Mouse (Mus musculus) embryonic facial prominence, embryonic 12.5 days (tissue): Measurements from ENCODE around the gene Tdrkh. TPM values are rescaled to one million over a fixed set of nuclear protein-coding genes. Genes with fewer than 3 reads are reported as not detected.

Experiments used
- ATAC-seq: fragments of 200-750 bp; cut with Nextera tagmentation; 2 replicates; pipeline ENCODE4 v1.8.0; 2017; ENCODE audit not compliant: insufficient number of reproducible peaks, insufficient read depth, low FRiP score, low TSS enrichment
- H3K27ac ChIP-seq: fragments of 300-500 bp; sonication (generic); 2 replicates; pipeline ENCODE4 v1.5.1; 2016; ENCODE audit warnings: mild to moderate bottlenecking
- H3K27me3 ChIP-seq: fragments of 300-500 bp; sonication (generic); 2 replicates; pipeline ENCODE4 v1.6.1; 2016; ENCODE audit warnings: mild to moderate bottlenecking, moderate library complexity
- H3K36me3 ChIP-seq: fragments of 300-500 bp; sonication (generic); 2 replicates; pipeline ENCODE4 v1.6.1; 2016; ENCODE audit warnings: mild to moderate bottlenecking
- H3K4me1 ChIP-seq: fragments of 300-500 bp; sonication (generic); 2 replicates; pipeline ENCODE4 v1.6.1; 2016
- H3K4me2 ChIP-seq: fragments of 300-500 bp; sonication (generic); replicated peaks from 2 replicates; pipeline ENCODE4 v1.6.1; 2016; ENCODE audit warnings: mild to moderate bottlenecking, moderate library complexity
- H3K4me3 ChIP-seq: fragments of 300-500 bp; sonication (generic); 2 replicates; pipeline ENCODE4 v1.5.1; 2016; ENCODE audit warnings: mild to moderate bottlenecking
- H3K9ac ChIP-seq: fragments of 300-500 bp; sonication (generic); 2 replicates; pipeline ENCODE4 v1.6.1; 2016; ENCODE audit warnings: mild to moderate bottlenecking, moderate library complexity
- H3K9me3 ChIP-seq: fragments of 300-500 bp; sonication (generic); 2 replicates; pipeline ENCODE4 v1.6.1; 2016; ENCODE audit warnings: mild to moderate bottlenecking, moderate library complexity
- WGBS: fragments of 180-500 bp; shearing (Covaris S2); methylation state at CpG from one replicate; pipeline ENCODE4 v1.1.7; 2016; 5-methylcytosine and 5-hydroxymethylcytosine counted together
- polyA plus RNA-seq: library from polyadenylated mRNA; unstranded; fragments of >200 nt; fragmentation: Nextera tagmentation; extraction: Ambion mirVana; gene quantifications from 2 replicates; pipeline ENCODE4 v1.2.1, GENCODE M21; 2016

Gene Tdrkh
- polyA plus RNA-seq, 1 experiment from 2014 or later, result 11.8 TPM

GRCm38 (mm10) chr3:94479564-94479963 is 66.5 kb downstream of the Tdrkh start:
- no peaks in the 10 kb centered on the region for H3K36me3 ChIP-seq
- H3K4me1 ChIP-seq, result peaks cover 22% of the 10 kb centered on the region
- H3K9me3 ChIP-seq, result no peaks in the 10 kb centered on the region
- no peak overlapping the region for H3K9ac ChIP-seq
- ATAC-seq, result no peak
- H3K4me2 ChIP-seq, result peak overlapping the region; percentile 36
- peaks cover 37% of the 10 kb centered on the region for H3K27me3 ChIP-seq
- H3K4me3 ChIP-seq, result peak overlapping the region; percentile 22; the same call in 1 of the 2 replicates
- H3K27ac ChIP-seq, result no peak overlapping the region
- 4% methylated on average over 11 of the region's 11 CpGs for WGBS

- Histone ChIP-seq H3K9me3 (no peaks in the 10 kb centered on the region), H3K27ac (no peak within 1 kb of the TSS), H3K27me3 (peaks cover 37% of the 10 kb centered on the region), H3K4me2 (peak within 1 kb of the TSS; percentile 36), H3K4me3 (peak within 1 kb of the TSS; percentile 22), H3K36me3 (no peaks in the 10 kb centered on the region), H3K9ac (no peak within 1 kb of the TSS), H3K4me1 (peaks cover 22% of the 10 kb centered on the region)
- WGBS, result 8% methylated on average over 16 of the region's 16 CpGs
- no peak for ATAC-seq
Measured at GRCm38 (mm10) chr3:94480291-94480884, 67.3 kb downstream of the Tdrkh start, which contains the start of gene Riiad1. TSS of gene Riiad1 (minus strand) at chr3:94480341.

- Histone ChIP-seq H3K27ac (no peak overlapping the region), H3K4me2 (no peak overlapping the region), H3K36me3 (no peaks in the 10 kb centered on the region), H3K9ac (no peak overlapping the region), H3K4me3 (no peak overlapping the region), H3K9me3 (no peaks in the 10 kb centered on the region), H3K4me1 (peaks cover 22% of the 10 kb centered on the region), H3K27me3 (peaks cover 37% of the 10 kb centered on the region)
- no peak for ATAC-seq
- 66% methylated on average over 4 of the region's 4 CpGs for WGBS
Measured at GRCm38 (mm10) chr3:94481429-94481828, 68.4 kb downstream of the Tdrkh start.

GRCm38 (mm10) chr3:94482764-94483385 is 69.8 kb downstream of the Tdrkh start:
- peaks cover 37% of the 10 kb centered on the region for H3K27me3 ChIP-seq
- no peak overlapping the region for H3K4me2 ChIP-seq
- H3K4me3 ChIP-seq, result no peak overlapping the region
- H3K36me3 ChIP-seq, result no peaks in the 10 kb centered on the region
- WGBS, result 80% methylated on average over 17 of the region's 17 CpGs
- no peak overlapping the region for H3K27ac ChIP-seq
- no peak for ATAC-seq
- H3K9me3 ChIP-seq, result no peaks in the 10 kb centered on the region
- no peak overlapping the region for H3K9ac ChIP-seq
- H3K4me1 ChIP-seq, result peaks cover 20% of the 10 kb centered on the region

DNA sequence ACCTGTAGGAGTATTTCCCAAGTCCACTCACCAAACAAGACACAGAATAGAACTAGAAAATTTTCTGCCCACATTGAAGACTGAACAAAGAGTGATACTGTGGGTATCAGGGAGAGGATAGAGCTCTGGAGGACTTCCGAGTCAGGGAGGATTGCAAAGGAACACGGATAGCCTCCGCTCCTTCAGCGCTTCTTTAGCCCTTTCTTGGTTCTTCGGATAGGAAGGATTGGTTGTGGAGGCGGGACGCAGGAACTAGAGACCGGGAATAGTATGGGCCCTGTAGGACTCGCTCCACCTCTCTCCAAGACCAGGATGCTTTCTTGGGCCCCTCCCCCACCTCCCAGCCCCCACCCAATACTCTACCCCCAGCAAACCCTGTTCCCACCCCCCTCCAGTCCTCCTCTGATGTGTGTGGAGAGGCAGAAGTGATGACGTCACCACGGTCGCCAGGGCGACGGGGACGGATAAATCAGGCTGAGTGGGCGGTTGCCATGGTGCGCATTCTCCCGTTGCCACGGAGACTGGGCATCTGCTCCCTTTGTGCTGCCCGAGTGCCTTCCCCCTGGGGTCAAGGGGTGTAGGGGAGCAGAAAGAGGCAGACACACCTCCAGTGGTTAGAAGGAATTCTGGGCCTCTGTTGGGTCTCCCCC is 70.8 kb downstream of the Tdrkh start:
- H3K27me3 ChIP-seq, result peaks cover 28% of the 10 kb centered on the region
- peaks cover 15% of the 10 kb centered on the region for H3K4me1 ChIP-seq
- H3K4me2 ChIP-seq, result 0 out of 2 replicates have a peak overlapping the region, but pooled peaks have one; percentile 9
- no peak overlapping the region; the same call in 1 of the 2 replicates for H3K9ac ChIP-seq
- no peaks in the 10 kb centered on the region for H3K9me3 ChIP-seq
- peak overlapping the region; percentile 30; the same call in 1 of the 2 replicates for H3K27ac ChIP-seq
- WGBS, result 18% methylated on average over 20 of the region's 20 CpGs
- ATAC-seq, result peak; percentile 32
- H3K36me3 ChIP-seq, result no peaks in the 10 kb centered on the region
- H3K4me3 ChIP-seq, result no peak overlapping the region

Other genes with a start within 250 kb of the Tdrkh start
- not detected in 2 replicates for gene Gm10696, start 235.1 kb upstream of the Tdrkh start, polyA plus RNA-seq
- gene Gm5286, start 216.6 kb upstream of the Tdrkh start, polyA plus RNA-seq, result not detected in 2 replicates
- not detected in 2 replicates for gene Gm4778, start 149.2 kb upstream of the Tdrkh start, polyA plus RNA-seq
- 11.7 and 12.3 TPM in 2 replicates for gene Them4, start 103.2 kb upstream of the Tdrkh start, polyA plus RNA-seq
- not detected in 2 replicates for gene Them5, start 71.2 kb upstream of the Tdrkh start, polyA plus RNA-seq
- 2.8 and 3.6 TPM in 2 replicates for gene C2cd4d, start 50.8 kb upstream of the Tdrkh start, polyA plus RNA-seq
- 0.72 and 0.88 TPM in 2 replicates for gene Rorc, start 40.5 kb upstream of the Tdrkh start, polyA plus RNA-seq
- gene Lingo4, start 14.8 kb upstream of the Tdrkh start, polyA plus RNA-seq, result 0.06 and 0.12 TPM in 2 replicates
- gene Mrpl9, start 30.0 kb downstream of the Tdrkh start, polyA plus RNA-seq, result 65.3 and 65.6 TPM in 2 replicates
- 0.41 and 0.45 TPM in 2 replicates for gene Oaz3, start 30.6 kb downstream of the Tdrkh start, polyA plus RNA-seq
- gene Celf3, start 65.0 kb downstream of the Tdrkh start, polyA plus RNA-seq, result 14.2 and 17.8 TPM in 2 replicates
- 2.0 and 2.3 TPM in 2 replicates for gene Riiad1, start 67.1 kb downstream of the Tdrkh start, polyA plus RNA-seq
- 59.7 and 61.7 TPM in 2 replicates for gene Snx27, start 169.4 kb downstream of the Tdrkh start, polyA plus RNA-seq
- not detected in 2 replicates for gene Gm10972, start 229.8 kb downstream of the Tdrkh start, polyA plus RNA-seq
- gene Tuft1, start 245.6 kb downstream of the Tdrkh start, polyA plus RNA-seq, result 4.3 and 4.4 TPM in 2 replicates